Comparison of ENCODE assay signal across 7 mouse cellular contexts in the genomic region with DNA sequence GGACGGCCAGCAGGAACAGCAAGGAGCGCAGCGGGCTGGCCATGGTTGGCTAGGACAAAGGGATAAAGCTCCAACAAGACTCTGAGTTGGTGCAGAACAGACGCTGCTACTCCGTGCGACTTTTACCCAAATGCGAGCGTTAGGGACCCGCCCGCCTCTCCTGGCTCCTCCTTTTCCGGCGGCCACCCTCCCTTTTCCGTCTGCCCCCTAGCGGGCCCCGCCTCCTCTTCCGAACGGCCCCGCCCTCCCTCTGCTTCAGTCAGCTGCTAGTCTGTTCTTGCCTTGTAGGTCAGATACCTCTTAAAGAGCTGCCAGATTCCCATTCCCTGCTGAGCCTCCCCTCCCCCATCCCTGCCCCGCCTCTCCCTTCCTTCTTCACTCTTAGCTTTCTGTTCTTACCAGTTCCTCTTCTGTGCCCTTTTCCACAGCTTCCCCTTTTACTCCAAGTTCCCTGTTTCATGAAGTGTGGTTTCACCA. TPM values are rescaled to one million over a fixed set of nuclear protein-coding genes. Genes with fewer than 3 reads are reported as not detected.
DNase-seq lines count a peak whose midpoint lies in the region; ATAC-seq and TF ChIP-seq lines count a peak whose summit lies in the region.

Gene Cst3 (minus strand): TSS at position 358 of the 477 bp plus-strand sequence.

- peak within 1 kb of the TSS; percentile 82 for H3K4me2 ChIP-seq in embryonic facial prominence, embryonic 13.5 days
- H3K4me2 ChIP-seq in limb, embryonic 13.5 days (replicated peaks) = peak within 1 kb of the TSS; percentile 89
- H3K4me2 ChIP-seq in midbrain, embryonic 16.5 days (ENCODE audit: low read length) = peak within 1 kb of the TSS; percentile 89

- H3K9me3 ChIP-seq in embryonic facial prominence, embryonic 13.5 days = no peaks in the 10 kb centered on the region
- no peaks in the 10 kb centered on the region for H3K9me3 ChIP-seq in limb, embryonic 13.5 days
- no peaks in the 10 kb centered on the region for H3K9me3 ChIP-seq in midbrain, embryonic 16.5 days (replicated peaks; ENCODE audit: control insufficient read depth, low read length, poor library complexity, severe bottlenecking)

- peak; percentile 47 for TF ChIP-seq CTCF in heart, adult 2 months (IDR thresholded peaks at IDR 0.05)

- peak; percentile 64; the same call in 1 of the 2 replicates for TF ChIP-seq EP300 in heart, adult 2 months (IDR thresholded peaks at IDR 0.05; ENCODE audit: insufficient read depth, low read depth, low read length)

- peak; percentile 94 for ATAC-seq in embryonic facial prominence, embryonic 13.5 days (ENCODE audit: insufficient number of reproducible peaks, insufficient read depth, low FRiP score, low TSS enrichment, low read depth)
- ATAC-seq in limb, embryonic 13.5 days (ENCODE audit: low FRiP score, low read depth) = peak; percentile 94
- peak; percentile 97 for ATAC-seq in midbrain, embryonic 16.5 days

- 0% methylated on average over 19 of the region's 19 CpGs for WGBS in embryonic facial prominence, embryonic 13.5 days
- WGBS in heart, adult 2 months = under 1% methylated on average over 19 of the region's 19 CpGs
- under 1% methylated on average over 18 of the region's 19 CpGs for WGBS in limb, embryonic 13.5 days
- under 1% methylated on average over 19 of the region's 19 CpGs for WGBS in midbrain, embryonic 16.5 days

- intact Hi-C loops in heart, adult 2 months (cut with DNase I) = loop anchor here (5.0 to 10.0 kb wide), 2 partner anchors 193 to 471 kb away; partner anchors contain the start of genes Gzf1 and Thbd

- peak; percentile 99 for TF ChIP-seq POLR2A in heart, adult 2 months (IDR thresholded peaks at IDR 0.05; ENCODE audit: insufficient read depth, low read depth, low read length)

- H3K27ac ChIP-seq in embryonic facial prominence, embryonic 13.5 days = peak within 1 kb of the TSS; percentile 92
- peak within 1 kb of the TSS; percentile 99 for H3K27ac ChIP-seq in heart, adult 2 months
- H3K27ac ChIP-seq in limb, embryonic 13.5 days = peak within 1 kb of the TSS; percentile 91
- peak within 1 kb of the TSS; percentile 86 for H3K27ac ChIP-seq in midbrain, embryonic 16.5 days (ENCODE audit: low read length)

- peak within 1 kb of the TSS; percentile 90 for H3K9ac ChIP-seq in embryonic facial prominence, embryonic 13.5 days
- peak within 1 kb of the TSS; percentile 99 for H3K9ac ChIP-seq in heart, adult 2 months (ENCODE audit: low read depth, low read length)
- peak within 1 kb of the TSS; percentile 85 for H3K9ac ChIP-seq in limb, embryonic 13.5 days
- H3K9ac ChIP-seq in midbrain, embryonic 16.5 days (ENCODE audit: low read depth, low read length) = peak within 1 kb of the TSS; percentile 93

- H3K79me2 ChIP-seq in heart, adult 2 months (replicated peaks; ENCODE audit: control insufficient read depth, insufficient read depth, low read length) = peaks cover 8% of the 10 kb centered on the region

- H3K36me3 ChIP-seq in embryonic facial prominence, embryonic 13.5 days = peaks cover 25% of the 10 kb centered on the region
- H3K36me3 ChIP-seq in heart, adult 2 months (ENCODE audit: control insufficient read depth, insufficient read depth, low read length) = peaks cover 45% of the 10 kb centered on the region
- peaks cover 26% of the 10 kb centered on the region for H3K36me3 ChIP-seq in limb, embryonic 13.5 days
- peaks cover 10% of the 10 kb centered on the region; the same call in 1 of the 2 replicates for H3K36me3 ChIP-seq in midbrain, embryonic 16.5 days (ENCODE audit: control insufficient read depth, insufficient read depth, low read length)

- peak within 1 kb of the TSS; percentile 89 for H3K4me3 ChIP-seq in embryonic facial prominence, embryonic 13.5 days
- H3K4me3 ChIP-seq in heart, adult 2 months = peak within 1 kb of the TSS; percentile 85
- peak within 1 kb of the TSS; percentile 75 for H3K4me3 ChIP-seq in limb, embryonic 13.5 days
- H3K4me3 ChIP-seq in midbrain, embryonic 16.5 days (ENCODE audit: low read depth, low read length) = peak within 1 kb of the TSS; percentile 96

- H3K4me1 ChIP-seq in embryonic facial prominence, embryonic 13.5 days = peaks cover 22% of the 10 kb centered on the region
- peaks cover 31% of the 10 kb centered on the region for H3K4me1 ChIP-seq in heart, adult 2 months (ENCODE audit: control insufficient read depth, insufficient read depth, low read length)
- H3K4me1 ChIP-seq in limb, embryonic 13.5 days = peaks cover 35% of the 10 kb centered on the region
- H3K4me1 ChIP-seq in midbrain, embryonic 16.5 days (ENCODE audit: control insufficient read depth, insufficient read depth, low read length) = peaks cover 24% of the 10 kb centered on the region

- DNase-seq in adrenal gland, postnatal 25 days = peak; percentile 93
- peak; percentile 96 to 97 for DNase-seq in heart, adult 2 months
- DNase-seq in kidney, adult 8-10 months = peak; percentile 95 to 96
- DNase-seq in spleen, postnatal 10 days (ENCODE audit: low spot score in 2 of 2) = peak; percentile 70 to 89

- no peaks in the 10 kb centered on the region for H3K27me3 ChIP-seq in embryonic facial prominence, embryonic 13.5 days
- no peaks in the 10 kb centered on the region for H3K27me3 ChIP-seq in heart, adult 2 months (ENCODE audit: control insufficient read depth, insufficient read depth, low read length)
- no peaks in the 10 kb centered on the region for H3K27me3 ChIP-seq in limb, embryonic 13.5 days
- no peaks in the 10 kb centered on the region for H3K27me3 ChIP-seq in midbrain, embryonic 16.5 days (ENCODE audit: control insufficient read depth, insufficient read depth, low read depth, low read length)

RNA-seq across cellular contexts. Expression of gene Cst3, which starts in this region (rescaled TPM):
- total RNA-seq in adrenal gland, postnatal 25 days (2021) = 728 and 742 TPM in 2 replicates
- polyA plus RNA-seq in embryonic facial prominence, embryonic 13.5 days (2015; fragmentation: Nextera tagmentation; extraction: Ambion mirVana) = 344 and 387 TPM in 2 replicates
- total RNA-seq in heart, adult 2 months (2021) = 1,000 to 10,000 TPM in 1 of 2 experiments, 100 to 1,000 TPM in 1; 956 to 1,050 TPM
- 1,635 and 1,968 TPM in 2 replicates for polyA plus RNA-seq in heart, adult 2 months (2012; rRNA removed)
- 386 and 403 TPM in 2 replicates for polyA plus RNA-seq in limb, embryonic 13.5 days (2015; fragmentation: Nextera tagmentation; extraction: Ambion mirVana)
- polyA plus RNA-seq in midbrain, embryonic 16.5 days (2015; fragmentation: Nextera tagmentation; extraction: Ambion mirVana) = 550 and 644 TPM in 2 replicates

Comparison
In these comparisons a context has a peak if more than half of its experiments do, and no peak if none do; other contexts are left out.
1. Peak in every context shown above with its lines: DNase-seq, ATAC-seq, H3K4me3 ChIP-seq and H3K27ac ChIP-seq.